Mouse (Mus musculus) small intestine, adult 2 months (tissue): ENCODE measurements around the gene Rsc1a1. TPM values are rescaled to one million over a fixed set of nuclear protein-coding genes. Genes with fewer than 3 reads are reported as not detected.

Experiments
- H3K27ac ChIP-seq: fragments of 200-500 bp; 2 replicates; pipeline ENCODE4 v1.5.1; 2012; ENCODE audit warnings: low read depth, low read length, control low read depth, inconsistent platforms; ENCODE audit not compliant: insufficient read depth
- H3K27me3 ChIP-seq: fragments of 200-500 bp; 2 replicates; pipeline ENCODE4 v1.6.1; 2012; ENCODE audit warnings: mild to moderate bottlenecking, moderate library complexity, low read length, inconsistent platforms; ENCODE audit not compliant: control insufficient read depth, insufficient read depth
- H3K36me3 ChIP-seq: fragments of 200-500 bp; 2 replicates; pipeline ENCODE4 v1.6.1; 2012; ENCODE audit warnings: mild to moderate bottlenecking, low read length, control low read depth, inconsistent platforms; ENCODE audit not compliant: control insufficient read depth, insufficient read depth
- H3K4me1 ChIP-seq: fragments of 200-500 bp; 2 replicates; pipeline ENCODE4 v1.6.1; 2012; ENCODE audit warnings: low read length, inconsistent platforms, mixed read lengths; ENCODE audit not compliant: control insufficient read depth, insufficient read depth, insufficient read length
- H3K4me3 ChIP-seq: fragments of 200-500 bp; 2 replicates; pipeline ENCODE4 v1.5.1; 2012; ENCODE audit warnings: low read depth, mild to moderate bottlenecking, control low read depth, inconsistent platforms, low read length, moderate library complexity
- CTCF ChIP-seq: fragments of 200-500 bp; IDR thresholded peaks from 2 replicates; pipeline ENCODE4 v1.5.1; 2012; ENCODE audit warnings: low read depth, mild to moderate bottlenecking, control low read depth, inconsistent platforms, low read length, moderate library complexity, mixed read lengths; ENCODE audit not compliant: insufficient replicate concordance, insufficient read length; ENCODE audit errors: extremely low read depth
- POLR2A ChIP-seq: fragments of 200-500 bp; IDR thresholded peaks from 2 replicates; pipeline ENCODE4 v1.6.1; 2012; ENCODE audit warnings: low read depth, mild to moderate bottlenecking, control low read depth, inconsistent platforms, low read length, moderate library complexity
- WGBS: fragments of 180-500 bp; shearing (Covaris S2); methylation state at CpG from one replicate; pipeline ENCODE4 v1.1.7; 2018; 5-methylcytosine and 5-hydroxymethylcytosine counted together
- polyA plus RNA-seq: library from polyadenylated mRNA; depleted of rRNA; stranded (reverse); fragments of >200 nt; gene quantifications from 2 replicates; pipeline ENCODE4 v1.2.3, GENCODE M21; 2012

The Rsc1a1 gene
- polyA plus RNA-seq, 1 experiment, result 16.5 TPM

DNA sequence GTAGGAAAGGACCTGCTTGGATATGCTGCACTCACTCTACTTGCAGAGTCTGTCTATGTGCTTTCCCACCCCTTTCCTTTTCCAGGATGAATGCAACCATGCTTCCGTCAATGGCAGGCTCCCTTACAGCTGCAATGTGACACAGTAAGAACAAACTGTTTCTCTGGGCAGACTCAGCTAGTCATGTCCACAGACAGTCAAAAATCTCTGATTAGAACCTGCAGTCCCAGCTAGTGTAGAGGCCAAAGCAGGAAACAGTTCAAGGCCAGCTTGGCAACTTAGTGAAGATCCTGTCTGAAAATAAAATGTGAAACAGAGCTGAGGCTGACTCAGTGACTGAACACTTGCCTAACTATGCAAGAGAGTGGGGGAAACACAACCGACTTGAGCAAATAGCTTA, 19.2 kb upstream of the Rsc1a1 start:
- TF ChIP-seq POLR2A (no peak), CTCF (no peak)
- Histone ChIP-seq H3K36me3 (peaks cover 92% of the 10 kb centered on the region), H3K4me3 (no peak overlapping the region), H3K27ac (no peak overlapping the region), H3K4me1 (no peaks in the 10 kb centered on the region), H3K27me3 (no peaks in the 10 kb centered on the region)
- 88% methylated on average over 2 of the region's 2 CpGs for WGBS

DNA sequence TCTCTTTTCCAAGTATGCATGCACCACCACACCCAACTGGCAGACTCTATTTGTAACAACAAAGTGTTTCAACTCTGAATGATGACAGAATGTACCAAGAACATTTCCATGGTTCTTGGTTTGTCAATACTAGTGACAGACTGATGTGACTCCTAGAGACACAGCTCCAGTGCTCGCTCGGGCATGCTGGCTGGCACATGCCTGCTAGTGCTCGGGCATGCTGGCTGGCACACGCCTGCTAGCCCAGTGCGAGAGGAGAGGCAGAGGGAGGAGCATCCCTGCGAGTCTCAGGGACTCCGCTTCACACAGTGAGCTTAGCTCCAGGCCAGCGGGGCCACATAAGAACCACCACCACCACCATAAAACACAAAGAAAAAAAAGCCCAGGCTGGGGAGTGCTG, 9.3 kb upstream of the Rsc1a1 start:
- no peaks in the 10 kb centered on the region for H3K27me3 ChIP-seq
- 93% methylated on average over 8 of the region's 8 CpGs for WGBS
- no peaks in the 10 kb centered on the region; the same call in 1 of the 2 replicates for H3K4me1 ChIP-seq
- no peak overlapping the region for H3K4me3 ChIP-seq
- peaks cover 80% of the 10 kb centered on the region for H3K36me3 ChIP-seq
- TF ChIP-seq POLR2A, result no peak
- no peak for TF ChIP-seq CTCF
- no peak overlapping the region for H3K27ac ChIP-seq

DNA sequence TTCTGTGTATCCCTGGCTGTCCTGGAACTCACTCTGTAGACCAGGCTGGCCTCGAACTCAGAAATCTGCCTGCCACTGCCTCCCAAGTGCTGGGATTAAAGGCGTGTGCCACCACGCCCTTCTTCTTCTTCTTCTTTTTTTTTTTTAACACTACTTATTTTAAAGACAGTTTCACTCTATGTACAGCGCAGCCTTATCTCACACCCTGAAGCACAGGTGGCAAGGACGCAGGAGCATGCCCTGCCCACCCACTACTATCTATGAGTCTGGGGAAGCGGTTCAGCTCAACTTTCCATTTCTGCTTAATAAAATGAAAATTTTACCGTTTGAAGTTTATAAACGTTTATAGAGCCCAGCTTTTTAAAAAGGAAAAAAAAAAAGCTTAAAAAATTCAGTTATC, 3.1 kb upstream of the Rsc1a1 start:
- H3K4me3 ChIP-seq, result no peak overlapping the region
- no peak overlapping the region for H3K27ac ChIP-seq
- H3K36me3 ChIP-seq, result peaks cover 77% of the 10 kb centered on the region
- no peaks in the 10 kb centered on the region for H3K4me1 ChIP-seq
- WGBS, result 83% methylated on average over 8 of the region's 8 CpGs
- no peak for TF ChIP-seq POLR2A
- TF ChIP-seq CTCF, result no peak
- H3K27me3 ChIP-seq, result no peaks in the 10 kb centered on the region

DNA sequence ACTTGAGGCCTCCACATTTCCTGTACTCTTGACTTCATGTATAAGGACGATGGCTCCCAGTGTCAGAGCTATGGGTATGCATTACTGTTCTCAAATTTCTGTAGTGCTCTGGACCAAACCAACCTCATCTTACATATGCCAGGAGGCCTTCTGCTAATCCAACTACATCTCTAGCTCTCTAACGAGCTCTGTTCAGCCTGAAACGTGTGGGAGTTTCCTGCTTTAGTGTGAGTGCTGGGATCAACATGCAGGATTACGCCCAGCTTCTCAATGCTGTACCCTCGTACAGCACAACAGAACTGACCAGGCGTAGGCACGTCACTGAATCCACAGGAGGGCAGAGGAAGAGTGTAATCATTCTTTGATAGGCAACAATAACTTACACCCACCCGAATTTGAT, 1.1 kb upstream of the Rsc1a1 start:
- TF ChIP-seq POLR2A (no peak), CTCF (no peak)
- Histone ChIP-seq H3K27ac (no peak overlapping the region), H3K36me3 (peaks cover 72% of the 10 kb centered on the region), H3K4me3 (no peak overlapping the region), H3K4me1 (no peaks in the 10 kb centered on the region), H3K27me3 (no peaks in the 10 kb centered on the region)
- WGBS, result 81% methylated on average over 8 of the region's 8 CpGs

DNA sequence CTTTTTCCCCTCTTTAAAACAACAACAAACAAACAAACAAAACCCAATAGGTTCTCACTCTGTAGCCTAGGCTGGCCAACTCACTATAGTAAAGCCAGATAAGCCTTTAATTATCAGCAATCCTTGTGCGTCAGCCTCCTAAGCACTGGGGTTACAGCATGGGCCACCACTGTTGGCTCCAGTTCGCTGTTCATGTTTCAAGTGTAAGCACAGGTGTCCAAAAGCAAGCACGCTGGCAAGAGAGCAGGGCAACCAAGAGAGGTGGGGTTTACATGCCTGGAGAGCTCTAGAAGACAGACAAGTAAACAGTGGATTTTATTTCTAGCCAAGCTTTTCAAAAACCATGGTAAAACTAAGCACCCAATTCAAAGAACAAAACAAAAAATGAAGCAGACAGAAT, 694 bp upstream of the Rsc1a1 start:
- TF ChIP-seq CTCF, result no peak
- TF ChIP-seq POLR2A, result no peak
- Histone ChIP-seq H3K4me1 (no peaks in the 10 kb centered on the region), H3K27me3 (no peaks in the 10 kb centered on the region), H3K27ac (no peak overlapping the region), H3K4me3 (no peak overlapping the region), H3K36me3 (peaks cover 69% of the 10 kb centered on the region)
- 85% methylated on average over 3 of the region's 3 CpGs for WGBS

DNA sequence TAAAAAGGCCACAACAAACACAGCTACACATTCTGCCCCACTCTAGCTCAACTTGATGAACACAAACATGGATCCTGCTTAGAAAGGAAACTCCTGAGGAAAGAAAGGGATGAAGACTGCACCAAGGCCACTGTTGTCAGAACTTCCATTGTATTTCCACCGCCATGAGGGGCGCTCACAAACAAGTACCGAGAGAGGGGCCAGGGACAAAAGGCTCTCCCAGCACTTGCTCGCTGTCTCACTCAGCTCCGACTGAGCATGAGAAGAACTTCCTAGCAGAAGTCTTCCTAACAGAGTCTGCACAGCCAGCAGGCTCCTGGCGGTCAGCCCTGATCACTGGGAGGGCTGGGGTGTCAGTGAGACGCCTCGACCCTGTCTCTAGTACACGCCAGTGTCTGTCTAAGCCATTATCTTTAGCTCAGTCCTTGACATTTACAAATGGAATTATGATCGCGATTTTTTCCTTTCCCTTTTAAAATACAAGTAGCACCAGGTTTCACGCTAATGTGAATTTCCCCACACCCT, 2.6 kb downstream of the Rsc1a1 start:
- H3K4me1 ChIP-seq, result no peaks in the 10 kb centered on the region
- no peak overlapping the region for H3K27ac ChIP-seq
- TF ChIP-seq POLR2A (no peak), CTCF (no peak)
- H3K36me3 ChIP-seq, result peaks cover 58% of the 10 kb centered on the region
- no peak overlapping the region for H3K4me3 ChIP-seq
- 85% methylated on average over 12 of the region's 12 CpGs for WGBS
- no peaks in the 10 kb centered on the region for H3K27me3 ChIP-seq

DNA sequence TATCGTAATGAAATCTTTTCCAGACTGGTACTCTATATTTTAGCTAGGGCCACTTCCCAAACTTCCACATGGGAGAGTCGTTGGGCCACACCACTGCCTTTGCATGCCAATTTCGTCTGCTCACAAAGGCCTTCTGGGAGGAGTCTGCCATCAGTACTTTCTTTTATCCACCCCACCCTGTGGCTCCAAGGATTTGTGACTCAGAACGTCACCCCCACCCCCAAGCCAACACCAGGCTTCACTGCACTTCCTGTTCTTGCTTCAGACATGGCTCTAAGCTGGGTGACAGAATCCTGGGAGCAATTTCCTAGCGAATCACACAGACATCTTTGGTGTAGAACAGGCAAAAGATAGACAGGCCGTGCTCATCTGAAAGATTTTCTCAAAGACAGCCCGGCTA, 3.6 kb downstream of the Rsc1a1 start:
- Histone ChIP-seq H3K4me1 (no peaks in the 10 kb centered on the region), H3K36me3 (peaks cover 52% of the 10 kb centered on the region), H3K4me3 (no peak overlapping the region), H3K27me3 (no peaks in the 10 kb centered on the region), H3K27ac (no peak overlapping the region)
- TF ChIP-seq POLR2A (no peak), CTCF (no peak)
- WGBS, result 63% methylated on average over 7 of the region's 7 CpGs
